Mouse (Mus musculus) ES-E14 (cell line): ENCODE measurements around the gene Fbxw9.
A peak's percentile ranks its signal among the peaks of the same experiment; 100 is the strongest.

Source experiments
- CHD2 ChIP-seq: IDR thresholded peaks from 2 replicates; pipeline ENCODE4 v1.6.1; 2014; ENCODE audit warnings: mild to moderate bottlenecking, low read depth, low read length, inconsistent platforms
- HCFC1 ChIP-seq: IDR thresholded peaks from 2 replicates; pipeline ENCODE4 v1.6.1; 2012; ENCODE audit warnings: low read length, inconsistent platforms, borderline replicate concordance; ENCODE audit not compliant: insufficient read depth
- MAFK ChIP-seq: IDR thresholded peaks from 2 replicates; pipeline ENCODE4 v1.6.1; 2014; ENCODE audit warnings: mild to moderate bottlenecking, low read depth, low read length, inconsistent platforms; ENCODE audit not compliant: insufficient read depth
- ZC3H11A ChIP-seq: IDR thresholded peaks from 2 replicates; pipeline ENCODE4 v1.6.1; 2012; ENCODE audit warnings: low read depth, mild to moderate bottlenecking, inconsistent platforms, low read length, borderline replicate concordance
- ZNF384 ChIP-seq: IDR thresholded peaks from 2 replicates; pipeline ENCODE4 v1.6.1; 2012; ENCODE audit warnings: low read depth, low read length, inconsistent platforms

GRCm38 (mm10) chr8:85036718-85037365 lies 23.0 kb upstream of the Fbxw9 start, which contains the start of gene Tnpo2:
- 0 out of 2 replicates have a peak, but pooled peaks have one; percentile 48 for TF ChIP-seq MAFK
- TF ChIP-seq ZC3H11A: no peak
- TF ChIP-seq CHD2: no peak; the same call in 1 of the 2 replicates
- peak; percentile 100 for TF ChIP-seq ZNF384
- TF ChIP-seq HCFC1: peak; percentile 74; the same call in 1 of the 2 replicates
